Mouse (Mus musculus): ENCODE results near the gene Iqcf3. TPM values are rescaled to one million over a fixed set of nuclear protein-coding genes. Genes with fewer than 3 reads are reported as not detected.

The Iqcf3 gene
- polyA plus RNA-seq, 1 experiment from 2014 or later = not detected

GRCm38 (mm10) chr9:106477649-106478048 is 83.8 kb downstream of the Iqcf3 start:
- Histone ChIP-seq H3K36me3 (ENCODE audit: control insufficient read depth, insufficient read depth, low read length) (peaks cover 24% of the 10 kb centered on the region), H3K4me3 (ENCODE audit: low read depth, low read length) (peak overlapping the region; percentile 66), H3K9me3 (replicated peaks; ENCODE audit: control insufficient read depth, low read length) (no peaks in the 10 kb centered on the region), H3K27me3 (replicated peaks; ENCODE audit: control insufficient read depth, insufficient read depth, low read length) (no peaks in the 10 kb centered on the region), H3K4me2 (ENCODE audit: low read length) (peak overlapping the region; percentile 75), H3K27ac (ENCODE audit: low read depth, low read length) (no peak overlapping the region), H3K4me1 (ENCODE audit: control insufficient read depth, insufficient read depth, low read length) (peaks cover 7% of the 10 kb centered on the region; the same call in 1 of the 2 replicates), H3K9ac (ENCODE audit: low read length) (peak overlapping the region; percentile 58)
- WGBS = 4% methylated on average over 16 of the region's 16 CpGs
- no peak; the same call in 1 of the 2 replicates for ATAC-seq
- DNase-seq (ENCODE audit: low spot score) = no peak

GRCm38 (mm10) chr9:106476924-106477484 is 84.4 kb downstream of the Iqcf3 start, which contains the start of gene Parp3:
Parp3 (minus strand) TSS chr9:106476949.
- H3K27ac ChIP-seq (ENCODE audit: low read depth, low read length) = no peak within 1 kb of the TSS
- H3K4me1 ChIP-seq (ENCODE audit: control insufficient read depth, insufficient read depth, low read length) = peaks cover 7% of the 10 kb centered on the region; the same call in 1 of the 2 replicates
- H3K4me2 ChIP-seq (ENCODE audit: low read length) = peak within 1 kb of the TSS; percentile 75
- H3K36me3 ChIP-seq (ENCODE audit: control insufficient read depth, insufficient read depth, low read length) = peaks cover 21% of the 10 kb centered on the region
- ATAC-seq = peak; percentile 99
- no peaks in the 10 kb centered on the region for H3K9me3 ChIP-seq (replicated peaks; ENCODE audit: control insufficient read depth, low read length)
- no peaks in the 10 kb centered on the region for H3K27me3 ChIP-seq (replicated peaks; ENCODE audit: control insufficient read depth, insufficient read depth, low read length)
- peak within 1 kb of the TSS; percentile 66 for H3K4me3 ChIP-seq (ENCODE audit: low read depth, low read length)
- H3K9ac ChIP-seq (ENCODE audit: low read length) = peak within 1 kb of the TSS; percentile 58
- WGBS = under 1% methylated on average over 41 of the region's 41 CpGs
- peak; percentile 100 for DNase-seq (ENCODE audit: low spot score)

GRCm38 (mm10) chr9:106476002-106476923 is 85.2 kb downstream of the Iqcf3 start:
- Histone ChIP-seq H3K27me3 (replicated peaks; ENCODE audit: control insufficient read depth, insufficient read depth, low read length) (no peaks in the 10 kb centered on the region), H3K36me3 (ENCODE audit: control insufficient read depth, insufficient read depth, low read length) (peaks cover 16% of the 10 kb centered on the region), H3K4me1 (ENCODE audit: control insufficient read depth, insufficient read depth, low read length) (peaks cover 7% of the 10 kb centered on the region; the same call in 1 of the 2 replicates), H3K27ac (ENCODE audit: low read depth, low read length) (no peak overlapping the region), H3K4me2 (ENCODE audit: low read length) (peak overlapping the region; percentile 33), H3K9me3 (replicated peaks; ENCODE audit: control insufficient read depth, low read length) (no peaks in the 10 kb centered on the region), H3K9ac (ENCODE audit: low read length) (no peak overlapping the region), H3K4me3 (ENCODE audit: low read depth, low read length) (no peak overlapping the region)
- ATAC-seq = no peak; the same call in 1 of the 2 replicates
- 38% methylated on average over 16 of the region's 16 CpGs for WGBS
- DNase-seq (ENCODE audit: low spot score) = no peak

- DNase-seq (ENCODE audit: low spot score) = no peak
- H3K4me3 ChIP-seq (ENCODE audit: low read depth, low read length) = no peak within 1 kb of the TSS
- 88% methylated on average over 10 of the region's 10 CpGs for WGBS
These were observed 85.8 kb downstream of the Iqcf3 start, which contains the start of gene Rrp9 for GRCm38 (mm10) chr9:106475663-106476001. Rrp9 (plus strand) TSS chr9:106475963.

GRCm38 (mm10) chr9:106475046-106475445 is 86.4 kb downstream of the Iqcf3 start:
- 61% methylated on average over 7 of the region's 7 CpGs for WGBS
- ATAC-seq (no peak), DNase-seq (ENCODE audit: low spot score) (no peak)
- Histone ChIP-seq H3K4me3 (ENCODE audit: low read depth, low read length) (no peak overlapping the region), H3K4me2 (ENCODE audit: low read length) (no peak overlapping the region), H3K36me3 (ENCODE audit: control insufficient read depth, insufficient read depth, low read length) (peaks cover 4% of the 10 kb centered on the region; the same call in 1 of the 2 replicates), H3K9ac (ENCODE audit: low read length) (no peak overlapping the region), H3K9me3 (replicated peaks; ENCODE audit: control insufficient read depth, low read length) (no peaks in the 10 kb centered on the region), H3K27me3 (replicated peaks; ENCODE audit: control insufficient read depth, insufficient read depth, low read length) (no peaks in the 10 kb centered on the region), H3K4me1 (ENCODE audit: control insufficient read depth, insufficient read depth, low read length) (peaks cover 7% of the 10 kb centered on the region; the same call in 1 of the 2 replicates), H3K27ac (ENCODE audit: low read depth, low read length) (no peak overlapping the region)

More at GRCm38 (mm10) chr9:106475663-106476001, 85.8 kb downstream of the Iqcf3 start, which contains the start of gene Rrp9:
- H3K4me1 ChIP-seq (ENCODE audit: control insufficient read depth, insufficient read depth, low read length) = peaks cover 7% of the 10 kb centered on the region; the same call in 1 of the 2 replicates
- H3K27ac ChIP-seq (ENCODE audit: low read depth, low read length) = no peak within 1 kb of the TSS
- peaks cover 10% of the 10 kb centered on the region for H3K36me3 ChIP-seq (ENCODE audit: control insufficient read depth, insufficient read depth, low read length)
- H3K9me3 ChIP-seq (replicated peaks; ENCODE audit: control insufficient read depth, low read length) = no peaks in the 10 kb centered on the region
- H3K27me3 ChIP-seq (replicated peaks; ENCODE audit: control insufficient read depth, insufficient read depth, low read length) = no peaks in the 10 kb centered on the region
- no peak within 1 kb of the TSS for H3K9ac ChIP-seq (ENCODE audit: low read length)
- no peak for ATAC-seq
- H3K4me2 ChIP-seq (ENCODE audit: low read length) = peak within 1 kb of the TSS; percentile 33

- H3K4me3 ChIP-seq (ENCODE audit: low read depth, low read length) = no peak overlapping the region
- no peaks in the 10 kb centered on the region for H3K27me3 ChIP-seq (replicated peaks; ENCODE audit: control insufficient read depth, insufficient read depth, low read length)
- H3K27ac ChIP-seq (ENCODE audit: low read depth, low read length) = no peak overlapping the region
- H3K36me3 ChIP-seq (ENCODE audit: control insufficient read depth, insufficient read depth, low read length) = peaks cover 3% of the 10 kb centered on the region; the same call in 1 of the 2 replicates
- DNase-seq (ENCODE audit: low spot score) = peak; percentile 69
- no peak overlapping the region for H3K4me2 ChIP-seq (ENCODE audit: low read length)
- H3K4me1 ChIP-seq (ENCODE audit: control insufficient read depth, insufficient read depth, low read length) = peaks cover 7% of the 10 kb centered on the region; the same call in 1 of the 2 replicates
- no peak for ATAC-seq
- H3K9me3 ChIP-seq (replicated peaks; ENCODE audit: control insufficient read depth, low read length) = no peaks in the 10 kb centered on the region
- H3K9ac ChIP-seq (ENCODE audit: low read length) = no peak overlapping the region
- 3% methylated on average over 6 of the region's 6 CpGs for WGBS
These were observed 87.0 kb downstream of the Iqcf3 start for GRCm38 (mm10) chr9:106474456-106474855.

GRCm38 (mm10) chr9:106473753-106474105 is 87.7 kb downstream of the Iqcf3 start:
- Histone ChIP-seq H3K27me3 (replicated peaks; ENCODE audit: control insufficient read depth, insufficient read depth, low read length) (no peaks in the 10 kb centered on the region), H3K9me3 (replicated peaks; ENCODE audit: control insufficient read depth, low read length) (no peaks in the 10 kb centered on the region), H3K27ac (ENCODE audit: low read depth, low read length) (no peak overlapping the region), H3K36me3 (ENCODE audit: control insufficient read depth, insufficient read depth, low read length) (no peaks in the 10 kb centered on the region), H3K4me1 (ENCODE audit: control insufficient read depth, insufficient read depth, low read length) (peaks cover 7% of the 10 kb centered on the region; the same call in 1 of the 2 replicates), H3K4me3 (ENCODE audit: low read depth, low read length) (no peak overlapping the region), H3K9ac (ENCODE audit: low read length) (no peak overlapping the region), H3K4me2 (ENCODE audit: low read length) (no peak overlapping the region)
- ATAC-seq (no peak), DNase-seq (ENCODE audit: low spot score) (no peak)
- 80% methylated on average over 5 of the region's 5 CpGs for WGBS

GRCm38 (mm10) chr9:106473081-106473752 is 88.2 kb downstream of the Iqcf3 start:
- no peaks in the 10 kb centered on the region for H3K9me3 ChIP-seq (replicated peaks; ENCODE audit: control insufficient read depth, low read length)
- no peak for ATAC-seq
- WGBS = 91% methylated on average over 16 of the region's 16 CpGs
- H3K4me2 ChIP-seq (ENCODE audit: low read length) = no peak overlapping the region
- no peak overlapping the region for H3K27ac ChIP-seq (ENCODE audit: low read depth, low read length)
- no peak for DNase-seq (ENCODE audit: low spot score)
- H3K36me3 ChIP-seq (ENCODE audit: control insufficient read depth, insufficient read depth, low read length) = no peaks in the 10 kb centered on the region
- H3K27me3 ChIP-seq (replicated peaks; ENCODE audit: control insufficient read depth, insufficient read depth, low read length) = no peaks in the 10 kb centered on the region
- no peak overlapping the region for H3K9ac ChIP-seq (ENCODE audit: low read length)
- no peak overlapping the region for H3K4me3 ChIP-seq (ENCODE audit: low read depth, low read length)
- peaks cover 6% of the 10 kb centered on the region; the same call in 1 of the 2 replicates for H3K4me1 ChIP-seq (ENCODE audit: control insufficient read depth, insufficient read depth, low read length)

All from forebrain, embryonic 14.5 days (tissue).